Mouse (Mus musculus): ENCODE measurements around the gene Pi16. TPM values are rescaled to one million over a fixed set of nuclear protein-coding genes. Genes with fewer than 3 reads are reported as not detected.
"Not testable (repeated sequence)": the region's sequence is repeated elsewhere in the genome, so short reads cannot be mapped to it uniquely, and the experiment has no call there.

The Pi16 gene
- total RNA-seq (2021) = 10 to 100 TPM; 21.9 to 52.6 TPM
- long read RNA-seq, experiment 1, transcript Pi16-202 (7 exons, 3,994 nt) = major isoform, 9 of 16 reads
- long read RNA-seq, experiment 1, partial matches to known transcripts = 4 of 16 reads
- long read RNA-seq, experiment 1, other reads (novel, unspliced or antisense) = 2 of 16 reads
- long read RNA-seq, experiment 2, partial matches to known transcripts = 2 of 2 reads
- long read RNA-seq, experiment 2, other reads (novel, unspliced or antisense) = 0 of 2 reads

DNA sequence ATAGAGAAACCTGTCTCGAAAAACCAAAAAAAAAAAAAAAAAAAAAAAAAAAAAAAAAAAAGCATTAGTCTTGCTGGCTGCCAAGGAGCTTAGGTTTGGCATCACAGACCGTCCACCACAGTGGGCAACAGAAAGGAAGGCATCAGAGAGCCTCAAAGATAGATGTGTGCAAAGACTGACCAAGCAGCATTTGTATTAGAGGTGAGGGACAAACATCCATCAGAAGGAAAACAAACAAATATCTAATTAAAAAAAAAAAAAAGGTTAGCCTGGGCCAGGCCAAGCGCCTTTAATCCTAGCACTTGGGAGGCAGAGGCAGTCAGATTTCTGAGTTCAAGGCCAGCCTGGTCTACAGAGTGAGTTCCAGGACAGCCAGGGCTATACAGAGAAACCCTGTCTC is at the start of gene Pi16:
Pi16 (plus strand) TSS at position 301 of the 400 bp plus-strand sequence.
- intact Hi-C loops (cut with DNase I); DNase-seq; H3K4me3 ChIP-seq: not testable (repeated sequence)
- peak within 1 kb of the TSS; percentile 68 for H3K27ac ChIP-seq

DNA sequence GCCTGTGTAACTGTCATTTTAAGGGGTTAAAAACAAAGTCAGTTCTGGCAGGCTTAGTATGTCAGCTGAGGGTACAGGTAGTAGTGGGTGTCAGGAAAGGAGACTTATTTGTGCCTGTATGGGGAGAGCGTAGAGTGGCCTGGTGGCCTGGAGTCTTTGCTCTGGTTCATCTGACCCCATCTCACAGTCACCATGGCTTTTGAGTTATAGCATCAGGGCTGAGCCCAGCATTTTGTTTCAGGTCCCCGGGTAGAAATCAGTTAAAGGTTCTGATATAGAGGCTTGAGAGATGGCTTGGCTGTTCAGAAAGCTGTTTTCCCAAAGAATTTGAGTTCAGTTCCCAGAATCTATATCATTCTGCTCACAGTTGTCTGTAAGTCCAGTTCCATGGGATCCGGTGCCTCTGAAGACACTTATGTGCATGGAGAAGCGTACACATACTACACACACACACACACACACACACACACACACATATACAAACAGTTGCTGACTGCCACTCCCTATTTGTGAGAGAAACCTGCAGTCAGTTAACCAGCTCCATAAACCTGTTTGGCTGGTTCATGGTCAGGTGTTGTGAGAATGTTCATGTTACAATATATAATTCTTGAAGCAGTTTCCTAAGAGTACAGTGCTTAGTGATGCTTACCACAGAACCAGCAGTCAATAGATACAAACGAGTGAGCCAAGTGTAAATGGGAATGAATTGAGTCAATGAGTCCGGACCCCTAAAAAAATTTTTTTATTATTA is 49.4 kb upstream of the Pi16 start:
- DNase-seq = no peak
- TF ChIP-seq CTCF (IDR thresholded peaks at IDR 0.05) = no peak
- Histone ChIP-seq H3K27ac (peak overlapping the region; percentile 94), H3K4me3 (peak overlapping the region; percentile 85)
- intact Hi-C loops (cut with DNase I) = loop anchor here (1.0 kb wide), 1 partner anchor 103 kb away; no protein-coding TSS in a partner anchor

DNA sequence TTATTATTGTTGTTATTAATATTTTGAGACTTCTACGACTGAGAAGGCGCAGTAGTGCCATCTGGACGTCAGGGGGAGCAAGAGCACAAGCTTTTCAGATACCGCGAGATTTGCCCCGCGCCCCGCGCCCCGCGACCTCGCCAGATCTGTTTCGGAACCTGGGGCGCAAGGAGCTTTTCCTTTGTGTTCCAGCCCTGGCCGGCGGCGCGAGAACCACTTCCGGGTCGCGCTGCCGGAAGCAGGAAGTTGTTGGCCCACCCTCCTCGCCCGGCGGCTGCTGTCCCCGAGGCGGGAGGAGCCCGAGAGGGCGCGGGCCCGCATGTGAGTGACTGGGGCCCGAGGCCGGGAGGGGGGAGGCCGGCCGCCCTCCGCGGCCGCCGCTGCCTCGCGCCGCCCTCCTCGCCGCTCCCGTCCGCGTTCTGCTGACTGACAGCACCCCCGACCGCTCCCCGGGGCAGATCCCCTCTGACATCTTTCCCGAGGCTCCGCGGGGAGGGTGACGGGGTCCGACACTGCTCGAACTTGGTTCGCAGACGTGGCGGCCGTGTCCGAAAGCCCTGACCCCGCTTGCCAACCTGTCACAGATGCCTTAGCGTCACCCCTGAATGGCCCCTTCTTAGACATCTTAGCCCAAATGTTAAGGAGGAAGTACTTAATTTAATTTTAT is 48.7 kb upstream of the Pi16 start, which contains the start of gene BC004004:
BC004004 (plus strand) TSS at position 107 of the 667 bp plus-strand sequence.
- intact Hi-C loops (cut with DNase I) = loop anchor here (1.0 kb wide), 1 partner anchor 102 kb away; no protein-coding TSS in a partner anchor
- H3K4me3 ChIP-seq = peak within 1 kb of the TSS; percentile 85
- peak within 1 kb of the TSS; percentile 94 for H3K27ac ChIP-seq
- DNase-seq = peak; percentile 98
- peak; percentile 96 for TF ChIP-seq CTCF (IDR thresholded peaks at IDR 0.05)

DNA sequence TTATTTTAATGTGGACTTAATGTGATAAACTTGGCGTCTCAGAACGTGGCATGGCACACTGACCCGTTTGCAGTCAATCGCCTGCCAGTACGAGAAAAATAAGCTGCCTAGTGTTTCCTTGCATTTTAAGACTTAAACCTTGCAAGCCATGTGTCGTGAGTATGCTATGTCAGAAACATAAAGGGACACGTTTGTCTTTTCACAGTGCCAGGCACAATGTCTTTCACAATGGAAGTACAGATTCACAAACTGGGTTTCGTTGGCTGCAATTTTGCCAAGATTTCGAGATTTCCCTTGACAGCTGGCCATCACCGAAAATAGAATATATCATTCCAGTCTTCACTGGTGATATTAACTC is 48.2 kb upstream of the Pi16 start:
- intact Hi-C loops (cut with DNase I) = no loop called here
- peak overlapping the region; percentile 85 for H3K4me3 ChIP-seq
- DNase-seq = no peak
- no peak for TF ChIP-seq CTCF (IDR thresholded peaks at IDR 0.05)
- H3K27ac ChIP-seq = peak overlapping the region; percentile 94

DNA sequence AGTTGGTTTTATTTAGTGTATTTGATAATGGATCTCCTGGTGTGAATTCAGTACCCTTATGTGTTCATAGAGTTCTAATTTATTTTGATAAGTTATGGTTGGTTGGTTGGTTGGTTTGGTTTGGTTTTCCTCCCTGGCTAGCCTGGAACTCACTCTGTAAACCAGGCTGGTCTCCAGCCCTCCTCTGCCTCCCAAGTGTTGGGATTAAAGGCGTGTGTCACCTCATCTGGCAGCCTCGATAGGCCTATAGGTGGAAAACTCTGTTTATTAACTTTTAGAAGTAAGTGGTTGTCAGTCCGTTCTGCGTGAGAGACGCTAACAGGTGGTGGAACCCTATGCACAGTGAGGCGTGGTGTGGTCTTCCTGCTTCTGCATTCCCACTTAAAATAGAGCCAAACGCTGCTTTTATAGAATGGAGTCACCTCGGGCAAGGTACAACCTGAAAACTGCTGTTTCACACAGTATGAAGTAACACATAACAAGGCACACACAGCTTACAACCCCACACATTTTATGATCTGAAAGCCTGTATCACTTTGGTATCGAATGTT is 47.3 kb upstream of the Pi16 start:
- no peak for DNase-seq
- no peak for TF ChIP-seq CTCF (IDR thresholded peaks at IDR 0.05)
- intact Hi-C loops (cut with DNase I) = loop anchor here (5.0 kb wide), 2 partner anchors 62 to 87 kb away; no protein-coding TSS in a partner anchor
- peak overlapping the region; percentile 94 for H3K27ac ChIP-seq
- H3K4me3 ChIP-seq = peak overlapping the region; percentile 85

DNA sequence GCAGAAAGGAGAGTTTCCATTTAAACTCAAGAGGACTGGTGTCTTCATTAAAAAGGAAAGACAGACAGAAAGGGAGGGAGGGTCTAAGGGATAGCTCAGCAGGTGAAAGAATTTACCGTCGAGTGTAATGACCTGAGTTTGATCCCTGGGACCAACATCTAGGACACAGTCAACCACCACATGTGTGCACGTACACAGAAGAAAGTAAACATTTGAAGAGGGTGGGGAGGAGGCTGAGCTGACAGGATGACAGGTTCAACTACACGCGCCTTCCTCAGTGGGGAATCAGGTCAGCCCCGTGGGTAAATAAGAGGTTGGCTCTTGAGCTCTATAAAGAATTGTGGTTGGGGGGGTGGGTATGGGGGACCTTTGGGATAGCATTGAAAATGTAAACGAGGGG is 44.3 kb upstream of the Pi16 start:
- Histone ChIP-seq H3K27ac (no peak overlapping the region; the same call in 1 of the 2 replicates), H3K4me3 (no peak overlapping the region)
- intact Hi-C loops (cut with DNase I) = loop anchor here (5.0 kb wide), 2 partner anchors 59 to 84 kb away; no protein-coding TSS in a partner anchor
- no peak for DNase-seq
- TF ChIP-seq CTCF (IDR thresholded peaks at IDR 0.05) = no peak

DNA sequence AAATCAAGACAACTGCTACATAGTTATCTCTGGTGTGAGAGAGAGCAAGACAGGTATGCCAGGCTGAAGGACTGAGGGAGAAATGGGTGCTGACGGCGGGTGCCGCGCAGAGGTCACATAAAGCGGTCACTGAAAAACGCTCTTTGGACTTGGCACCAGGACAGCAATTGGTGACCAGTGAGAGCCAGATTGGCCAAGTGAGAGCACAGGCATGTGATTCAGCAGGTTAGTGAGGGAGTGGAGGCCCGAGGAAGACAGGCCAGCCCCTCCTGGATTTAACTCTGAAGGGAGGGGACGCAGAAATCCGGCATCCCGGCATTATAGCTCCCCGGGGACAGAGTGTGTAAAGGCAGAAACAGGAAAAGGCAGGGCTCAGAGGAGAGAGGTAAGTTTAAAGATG is 43.6 kb upstream of the Pi16 start:
- no peak for TF ChIP-seq CTCF (IDR thresholded peaks at IDR 0.05)
- Histone ChIP-seq H3K27ac (peak overlapping the region; percentile 79), H3K4me3 (peak overlapping the region; percentile 50)
- intact Hi-C loops (cut with DNase I) = loop anchor here (5.0 kb wide), 2 partner anchors 58 to 83 kb away; no protein-coding TSS in a partner anchor
- peak; percentile 63 for DNase-seq

DNA sequence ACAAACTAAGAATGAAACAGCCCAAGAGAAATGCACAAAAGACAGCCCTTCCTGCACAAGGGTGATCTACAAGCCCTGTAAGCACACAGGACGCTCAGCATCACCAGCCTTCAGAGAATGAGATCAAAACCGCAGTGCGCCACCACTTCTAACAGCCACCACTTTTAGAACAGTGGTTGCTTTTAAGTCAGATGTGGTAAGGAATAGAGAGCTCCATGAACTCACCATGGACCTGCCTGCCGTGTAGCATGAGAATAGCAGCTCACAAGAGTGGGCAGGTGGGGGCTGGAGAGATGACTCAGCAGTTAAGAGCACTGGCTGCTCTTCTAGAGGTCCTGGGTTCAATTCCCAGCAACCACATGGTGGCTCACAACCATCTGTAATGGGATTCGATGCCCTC is 37.1 kb upstream of the Pi16 start:
- no peak overlapping the region for H3K27ac ChIP-seq
- no peak for DNase-seq
- intact Hi-C loops (cut with DNase I) = no loop called here
- H3K4me3 ChIP-seq = no peak overlapping the region
- no peak for TF ChIP-seq CTCF (IDR thresholded peaks at IDR 0.05)

DNA sequence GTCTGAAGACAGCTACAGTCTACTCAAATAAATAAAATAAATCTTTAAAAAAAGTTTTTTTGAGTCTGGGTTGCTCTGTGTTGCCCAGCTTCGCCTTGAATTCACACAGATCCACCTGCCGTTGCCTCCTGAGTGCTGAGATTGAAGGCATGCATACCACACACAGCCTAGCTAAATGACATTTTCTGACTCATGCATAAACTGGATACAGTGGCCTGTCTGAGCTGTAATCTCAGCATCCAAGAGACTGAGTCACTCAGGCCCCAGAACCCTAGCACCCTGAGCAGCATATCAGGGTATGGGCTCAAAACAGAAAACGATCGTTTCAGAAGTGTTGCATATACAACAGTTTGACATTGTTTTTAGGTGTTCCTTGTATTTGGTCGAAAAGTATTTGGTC is 35.9 kb upstream of the Pi16 start:
- intact Hi-C loops (cut with DNase I) = no loop called here
- no peak overlapping the region for H3K27ac ChIP-seq
- no peak for TF ChIP-seq CTCF (IDR thresholded peaks at IDR 0.05)
- DNase-seq = no peak
- no peak overlapping the region for H3K4me3 ChIP-seq

DNA sequence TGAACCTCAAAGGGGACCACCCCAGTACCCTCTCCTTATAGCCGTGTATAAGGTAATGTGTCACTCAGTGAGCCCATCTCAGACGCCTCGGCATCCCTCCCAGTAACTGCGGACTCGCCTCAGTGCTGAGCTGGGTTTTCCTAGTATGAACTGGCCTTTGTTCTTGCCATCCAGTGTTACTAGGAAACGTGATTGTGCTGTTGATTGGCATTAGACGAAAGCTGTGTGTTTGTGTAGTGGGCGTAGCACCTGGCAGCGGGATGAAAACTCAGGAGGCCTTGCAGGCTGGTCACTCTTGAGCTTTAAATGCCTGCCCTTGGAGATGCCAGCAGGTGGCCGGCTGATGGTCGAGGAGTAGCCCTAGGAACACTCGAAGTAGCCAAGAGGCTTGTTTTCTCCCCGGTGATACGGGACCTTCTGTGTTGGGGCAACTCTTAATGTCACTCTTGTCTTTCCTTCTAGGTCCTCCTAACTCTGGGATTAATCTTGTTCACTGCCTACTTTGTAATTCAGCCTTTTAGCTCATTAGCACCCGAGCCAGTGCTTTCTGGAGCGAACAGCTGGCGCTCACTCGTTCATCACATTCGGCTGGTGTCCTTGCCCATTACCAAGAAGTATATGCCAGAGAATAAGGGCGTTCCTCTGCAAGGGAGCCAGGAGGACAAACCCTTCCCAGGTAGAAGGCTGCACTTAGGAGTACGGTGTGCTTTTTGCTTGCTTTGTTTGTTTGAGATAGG is 35.1 kb upstream of the Pi16 start:
- no peak for DNase-seq
- Histone ChIP-seq H3K27ac (no peak overlapping the region), H3K4me3 (no peak overlapping the region)
- TF ChIP-seq CTCF (IDR thresholded peaks at IDR 0.05) = no peak
- intact Hi-C loops (cut with DNase I) = no loop called here

DNA sequence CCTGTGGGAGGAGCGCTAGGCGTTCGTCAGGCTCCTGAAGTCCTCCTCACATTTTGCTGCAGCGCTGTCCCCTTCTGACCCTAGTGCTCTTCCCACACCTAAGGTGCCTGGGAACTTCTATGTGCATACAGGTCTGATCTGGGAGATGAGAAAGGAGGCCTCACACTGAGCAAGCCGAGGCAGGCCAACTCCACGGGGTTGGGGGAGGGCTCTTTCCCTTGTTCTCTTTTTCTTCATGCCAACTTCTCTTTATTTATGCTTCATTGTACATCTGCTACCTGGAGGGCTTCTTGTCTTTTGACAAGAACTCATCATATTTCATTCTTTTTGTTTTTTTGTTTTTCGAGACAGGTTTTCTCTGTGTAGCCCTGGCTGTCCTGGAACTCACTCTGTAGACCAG is 25.7 kb upstream of the Pi16 start:
- no peak for DNase-seq
- intact Hi-C loops (cut with DNase I) = no loop called here
- no peak for TF ChIP-seq CTCF (IDR thresholded peaks at IDR 0.05)
- H3K4me3 ChIP-seq = no peak overlapping the region
- H3K27ac ChIP-seq = no peak overlapping the region

DNA sequence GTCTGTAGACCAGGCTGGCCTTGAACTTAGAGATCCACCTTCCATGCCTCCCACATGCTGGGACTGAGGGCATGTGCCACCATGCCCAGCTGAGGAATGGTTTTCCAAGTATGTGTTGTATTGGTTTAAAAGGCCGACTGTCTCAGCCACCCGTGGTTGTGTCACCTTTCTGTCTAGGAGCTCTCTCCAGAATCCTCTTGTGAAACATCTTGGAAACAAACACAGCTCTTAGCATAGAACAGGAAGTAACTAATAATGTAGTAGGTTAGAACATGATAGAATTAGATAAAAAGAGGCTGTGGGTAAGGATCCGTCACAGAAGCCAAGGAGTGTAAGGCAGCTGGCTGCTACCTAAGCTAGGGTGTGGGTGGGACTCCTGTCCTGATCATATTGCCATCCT is 24.5 kb upstream of the Pi16 start:
- H3K27ac ChIP-seq = no peak overlapping the region
- intact Hi-C loops (cut with DNase I) = no loop called here

More for the DNA sequence above, 24.5 kb upstream of the Pi16 start:
- no peak for DNase-seq
- no peak for TF ChIP-seq CTCF (IDR thresholded peaks at IDR 0.05)
- H3K4me3 ChIP-seq = no peak overlapping the region

Measured in gastrocnemius, adult 2 months (tissue).